Mouse (Mus musculus) kidney, embryonic 14.5 days (tissue): Measurements from ENCODE around the gene Clybl. TPM values are rescaled to one million over a fixed set of nuclear protein-coding genes. Genes with fewer than 3 reads are reported as not detected.

Experiments used
- ATAC-seq: fragments of 200-750 bp; cut with Nextera tagmentation; 2 replicates; pipeline ENCODE4 v1.8.0; 2017; ENCODE audit warnings: moderate number of reproducible peaks, mild to moderate bottlenecking, moderate TSS enrichment, moderate library complexity; ENCODE audit not compliant: low FRiP score, low TSS enrichment
- H3K27ac ChIP-seq: fragments of 300-500 bp; sonication (generic); 2 replicates; pipeline ENCODE4 v1.5.1; 2014; ENCODE audit warnings: low read depth, mild to moderate bottlenecking, low read length, moderate library complexity, mixed read lengths
- H3K27me3 ChIP-seq: fragments of 300-500 bp; sonication (generic); 2 replicates; pipeline ENCODE4 v1.6.1; 2014; ENCODE audit warnings: mild to moderate bottlenecking, low read length; ENCODE audit not compliant: control insufficient read depth, insufficient read depth
- H3K36me3 ChIP-seq: fragments of 300-500 bp; sonication (generic); 2 replicates; pipeline ENCODE4 v1.6.1; 2014; ENCODE audit warnings: low read length, mixed read lengths; ENCODE audit not compliant: control insufficient read depth, insufficient read depth
- H3K4me1 ChIP-seq: fragments of 300-500 bp; sonication (generic); 2 replicates; pipeline ENCODE4 v1.6.1; 2014; ENCODE audit warnings: low read length, mixed read lengths; ENCODE audit not compliant: control insufficient read depth, insufficient read depth
- H3K4me2 ChIP-seq: fragments of 300-500 bp; sonication (generic); replicated peaks from 2 replicates; pipeline ENCODE4 v1.6.1; 2014; ENCODE audit warnings: low read depth, mild to moderate bottlenecking, low read length
- H3K4me3 ChIP-seq: fragments of 300-500 bp; sonication (generic); 2 replicates; pipeline ENCODE4 v1.5.1; 2014; ENCODE audit warnings: mild to moderate bottlenecking, low read length
- H3K9ac ChIP-seq: fragments of 300-500 bp; sonication (generic); 2 replicates; pipeline ENCODE4 v1.6.1; 2014; ENCODE audit warnings: low read depth, mild to moderate bottlenecking, low read length, moderate library complexity
- H3K9me3 ChIP-seq: fragments of 300-500 bp; sonication (generic); 2 replicates; pipeline ENCODE4 v1.6.1; 2016; ENCODE audit warnings: low read length; ENCODE audit not compliant: control insufficient read depth
- WGBS: fragments of 180-500 bp; shearing (Covaris S2); extraction: QIAGEN DNeasy Blood & Tissue Kit; methylation state at CpG from one replicate; pipeline ENCODE4 v1.1.7; 2014; 5-methylcytosine and 5-hydroxymethylcytosine counted together
- polyA plus RNA-seq: library from polyadenylated mRNA; unstranded; fragments of >200 nt; fragmentation: Nextera tagmentation; extraction: Ambion mirVana; gene quantifications from 2 replicates; pipeline ENCODE4 v1.2.1, GENCODE M21; 2014

Gene Clybl
- polyA plus RNA-seq, 1 experiment from 2014 or later, result 30.3 TPM

DNA sequence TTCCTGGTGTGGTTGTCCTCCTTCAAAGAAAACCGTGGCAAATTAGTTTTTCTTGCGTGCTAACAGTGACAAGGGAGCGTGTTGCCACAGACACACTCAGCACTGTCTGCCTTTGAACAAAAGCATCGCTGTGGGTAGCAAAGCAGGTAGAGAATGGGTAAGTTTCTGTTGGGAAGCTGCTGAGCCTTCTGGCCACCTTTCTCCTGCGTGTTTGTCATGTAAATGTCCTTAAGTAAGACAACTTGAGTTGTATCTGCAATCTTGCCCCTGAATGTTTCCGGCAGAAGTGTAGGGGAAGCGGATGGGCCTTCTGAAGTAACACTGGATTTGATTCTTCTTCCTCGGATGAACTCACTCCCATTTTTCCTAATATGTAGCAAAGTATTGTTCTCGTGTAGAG is 148.6 kb downstream of the Clybl start:
- no peaks in the 10 kb centered on the region for H3K9me3 ChIP-seq
- 76% methylated on average over 9 of the region's 9 CpGs for WGBS

DNA sequence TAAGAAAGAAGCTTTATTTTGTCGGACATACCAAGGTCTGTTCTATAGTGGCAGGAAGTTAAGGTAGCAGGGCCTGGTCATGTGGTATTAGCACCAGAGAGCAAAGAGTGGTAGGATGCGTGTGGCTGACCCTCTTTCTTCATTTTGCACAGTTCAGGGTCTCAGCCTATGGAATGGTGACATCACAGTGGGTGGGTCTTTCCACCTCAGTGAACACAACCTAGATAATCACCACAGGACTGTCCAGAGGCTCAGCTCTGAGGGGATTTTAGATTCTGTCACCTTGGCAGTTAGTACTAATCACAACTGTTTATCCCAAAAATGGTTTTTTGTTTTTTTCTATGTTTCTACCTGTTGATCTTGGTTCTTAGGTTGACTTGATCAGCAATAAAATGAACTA is 149.2 kb downstream of the Clybl start:
- Histone ChIP-seq H3K27me3 (no peaks in the 10 kb centered on the region), H3K27ac (no peak overlapping the region), H3K4me1 (no peaks in the 10 kb centered on the region), H3K4me2 (no peak overlapping the region), H3K36me3 (no peaks in the 10 kb centered on the region), H3K9ac (no peak overlapping the region), H3K4me3 (no peak overlapping the region), H3K9me3 (no peaks in the 10 kb centered on the region)
- ATAC-seq, result no peak
- WGBS, result 92% methylated on average over 2 of the region's 2 CpGs

More for the DNA sequence above, 148.6 kb downstream of the Clybl start:
- no peak overlapping the region for H3K9ac ChIP-seq
- H3K4me2 ChIP-seq, result no peak overlapping the region
- H3K27me3 ChIP-seq, result no peaks in the 10 kb centered on the region
- no peak overlapping the region for H3K27ac ChIP-seq
- no peaks in the 10 kb centered on the region for H3K36me3 ChIP-seq
- no peak overlapping the region for H3K4me3 ChIP-seq
- ATAC-seq, result no peak
- no peaks in the 10 kb centered on the region for H3K4me1 ChIP-seq

DNA sequence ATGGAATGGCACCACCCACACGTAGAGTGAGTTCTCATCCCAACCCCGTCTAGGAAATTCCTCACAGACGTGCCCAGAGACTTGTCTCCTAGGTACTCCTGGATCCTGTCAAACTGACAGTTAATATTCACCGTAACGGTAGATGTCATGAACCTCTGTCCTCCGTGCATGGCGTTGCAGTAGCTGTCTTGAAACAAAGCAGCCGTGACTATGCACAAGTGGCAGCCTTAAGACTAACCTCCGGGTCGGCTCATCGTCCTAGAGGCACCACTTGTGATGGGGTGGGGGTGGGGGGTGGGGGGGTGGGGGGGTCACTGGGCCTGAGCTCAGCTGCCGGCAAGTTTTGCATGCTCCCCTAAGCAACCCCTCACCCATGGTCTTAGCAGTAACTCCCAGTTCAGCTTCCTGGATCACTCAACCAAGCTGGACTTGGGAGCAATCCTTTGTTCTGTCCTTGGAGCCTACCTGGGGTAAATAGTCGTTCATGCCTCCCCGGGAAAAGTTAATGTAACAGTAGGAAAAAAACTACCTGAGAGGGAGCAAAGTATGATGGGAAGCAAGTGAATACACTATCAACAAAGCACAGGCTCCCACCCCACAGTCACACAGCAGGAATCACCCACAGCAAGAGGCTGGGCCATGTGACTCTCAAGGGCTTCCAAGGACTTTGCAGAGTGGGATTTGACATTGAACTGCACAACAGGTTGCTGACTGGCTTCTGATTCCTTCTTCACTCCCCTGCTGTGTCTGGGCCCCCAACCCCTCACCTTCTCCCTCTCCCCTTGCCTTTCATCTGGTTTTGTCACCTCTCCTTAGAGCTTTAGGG is 150.3 kb downstream of the Clybl start:
- ATAC-seq, result peak; percentile 76
- no peak overlapping the region for H3K27ac ChIP-seq
- H3K27me3 ChIP-seq, result no peaks in the 10 kb centered on the region
- 33% methylated on average over 14 of the region's 14 CpGs for WGBS
- H3K36me3 ChIP-seq, result no peaks in the 10 kb centered on the region
- H3K4me1 ChIP-seq, result no peaks in the 10 kb centered on the region
- H3K9ac ChIP-seq, result no peak overlapping the region
- no peak overlapping the region for H3K4me2 ChIP-seq
- H3K9me3 ChIP-seq, result no peaks in the 10 kb centered on the region
- H3K4me3 ChIP-seq, result no peak overlapping the region

DNA sequence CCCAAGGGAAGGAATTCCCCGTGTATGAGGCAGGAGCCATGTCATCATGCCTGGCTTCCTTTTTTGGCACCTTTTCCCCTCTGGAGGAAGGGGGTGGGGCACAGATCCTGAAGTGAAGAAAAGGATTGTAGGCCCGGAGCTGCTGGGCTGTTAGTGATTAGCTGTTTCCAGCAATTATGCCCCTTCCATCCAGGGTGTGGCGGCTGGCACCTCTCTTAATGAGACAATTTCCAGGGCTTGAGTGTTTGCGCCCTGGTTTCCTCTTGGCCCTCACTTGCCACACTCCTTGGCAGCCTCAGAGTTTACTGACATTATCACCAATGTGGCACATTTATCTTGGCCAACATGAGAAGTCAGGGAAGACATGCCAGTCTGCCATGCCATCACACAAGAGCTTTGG is 155.5 kb downstream of the Clybl start:
- Histone ChIP-seq H3K4me3 (no peak overlapping the region), H3K27ac (no peak overlapping the region), H3K9ac (no peak overlapping the region), H3K4me1 (no peaks in the 10 kb centered on the region), H3K4me2 (no peak overlapping the region), H3K36me3 (no peaks in the 10 kb centered on the region), H3K9me3 (no peaks in the 10 kb centered on the region), H3K27me3 (no peaks in the 10 kb centered on the region)
- ATAC-seq, result no peak
- WGBS, result 17% methylated on average over 4 of the region's 4 CpGs

DNA sequence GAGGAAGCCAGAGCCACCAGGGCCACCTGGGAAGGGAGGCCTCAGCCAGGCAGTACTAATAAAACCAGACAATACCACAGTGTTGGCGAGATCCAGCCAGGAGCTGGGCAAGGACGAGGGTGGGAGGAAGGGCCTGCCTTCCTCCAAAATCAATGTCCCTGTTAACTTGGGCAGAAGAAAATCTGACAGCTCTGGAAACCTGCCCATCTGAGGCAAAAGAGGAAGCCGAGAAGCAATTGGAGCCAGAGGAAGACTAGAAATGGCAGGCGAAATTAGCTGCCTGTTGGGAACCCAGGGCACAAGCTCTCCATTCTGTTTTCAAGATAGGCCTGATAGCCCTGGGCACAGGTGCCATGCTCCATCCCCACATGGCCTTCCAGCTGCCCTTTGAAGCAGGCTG is 157.3 kb downstream of the Clybl start:
- no peaks in the 10 kb centered on the region for H3K9me3 ChIP-seq
- no peak overlapping the region for H3K27ac ChIP-seq
- no peak overlapping the region for H3K4me3 ChIP-seq
- no peaks in the 10 kb centered on the region for H3K4me1 ChIP-seq
- ATAC-seq, result no peak
- WGBS, result 90% methylated on average over 4 of the region's 4 CpGs
- H3K27me3 ChIP-seq, result no peaks in the 10 kb centered on the region
- H3K36me3 ChIP-seq, result no peaks in the 10 kb centered on the region
- H3K4me2 ChIP-seq, result no peak overlapping the region
- no peak overlapping the region for H3K9ac ChIP-seq

DNA sequence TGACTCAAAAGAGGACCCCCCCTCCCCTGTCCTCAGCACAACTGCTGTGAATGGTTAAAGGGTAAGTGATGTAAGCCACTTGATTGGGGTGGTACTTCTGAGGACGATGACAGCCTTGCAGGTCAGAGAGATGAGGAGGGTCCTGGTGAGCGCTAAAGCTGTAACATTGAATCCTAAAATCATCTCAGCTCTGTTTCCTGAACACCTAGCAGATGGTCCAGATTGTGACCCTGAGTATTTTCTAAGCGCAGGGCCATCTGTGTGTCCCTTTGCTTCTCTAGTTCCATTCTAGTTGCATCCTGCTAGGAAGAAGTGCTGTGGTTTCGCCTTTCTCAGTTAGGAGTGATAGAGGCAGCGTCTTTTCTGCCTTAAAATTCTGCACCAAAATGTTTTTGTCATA is 158.6 kb downstream of the Clybl start:
- no peak for ATAC-seq
- Histone ChIP-seq H3K4me2 (no peak overlapping the region), H3K27me3 (no peaks in the 10 kb centered on the region), H3K9me3 (no peaks in the 10 kb centered on the region), H3K4me1 (no peaks in the 10 kb centered on the region), H3K4me3 (no peak overlapping the region), H3K27ac (no peak overlapping the region), H3K9ac (no peak overlapping the region), H3K36me3 (no peaks in the 10 kb centered on the region)
- WGBS, result 92% methylated on average over 5 of the region's 5 CpGs

DNA sequence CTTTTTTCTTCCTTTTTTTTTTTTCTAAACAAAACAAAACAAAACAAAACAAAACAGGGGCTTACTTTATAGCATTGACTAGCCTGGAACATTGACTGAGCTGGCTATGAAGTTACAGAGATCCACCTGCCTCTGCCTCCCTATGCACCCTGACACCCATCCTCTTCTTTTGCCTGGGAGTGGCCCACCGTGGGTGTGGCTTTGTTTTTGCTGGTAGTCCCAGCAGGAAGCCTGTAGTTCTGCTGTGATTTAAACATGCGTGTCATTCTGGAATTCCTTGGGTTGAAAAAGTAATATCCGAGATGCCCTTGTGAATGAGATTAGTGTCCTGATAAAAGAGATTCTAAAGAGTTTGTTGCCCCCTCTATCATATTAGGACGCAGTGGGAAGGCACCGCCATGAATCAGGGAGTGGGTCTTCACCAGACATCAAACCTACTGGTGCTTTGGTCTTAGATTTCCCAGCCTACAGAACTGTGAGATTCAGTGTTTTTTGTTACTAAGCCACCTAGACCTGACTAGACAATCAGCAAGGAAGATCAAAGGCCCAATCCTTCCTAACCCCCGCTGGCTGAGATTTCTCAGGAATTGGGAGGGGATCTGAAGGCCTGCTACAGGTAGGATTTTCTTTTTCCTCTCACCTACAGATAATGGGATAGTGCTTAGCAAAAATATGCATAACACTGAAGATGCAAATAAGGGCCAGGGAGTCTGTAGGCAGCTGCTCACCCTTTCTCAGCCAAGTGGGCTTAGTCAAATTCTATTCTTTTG is 160.3 kb downstream of the Clybl start:
- Histone ChIP-seq H3K9me3 (no peaks in the 10 kb centered on the region), H3K4me2 (no peak overlapping the region), H3K27me3 (no peaks in the 10 kb centered on the region), H3K4me1 (no peaks in the 10 kb centered on the region), H3K9ac (no peak overlapping the region), H3K4me3 (no peak overlapping the region), H3K27ac (no peak overlapping the region), H3K36me3 (no peaks in the 10 kb centered on the region)
- WGBS, result 39% methylated on average over 6 of the region's 6 CpGs
- no peak for ATAC-seq

DNA sequence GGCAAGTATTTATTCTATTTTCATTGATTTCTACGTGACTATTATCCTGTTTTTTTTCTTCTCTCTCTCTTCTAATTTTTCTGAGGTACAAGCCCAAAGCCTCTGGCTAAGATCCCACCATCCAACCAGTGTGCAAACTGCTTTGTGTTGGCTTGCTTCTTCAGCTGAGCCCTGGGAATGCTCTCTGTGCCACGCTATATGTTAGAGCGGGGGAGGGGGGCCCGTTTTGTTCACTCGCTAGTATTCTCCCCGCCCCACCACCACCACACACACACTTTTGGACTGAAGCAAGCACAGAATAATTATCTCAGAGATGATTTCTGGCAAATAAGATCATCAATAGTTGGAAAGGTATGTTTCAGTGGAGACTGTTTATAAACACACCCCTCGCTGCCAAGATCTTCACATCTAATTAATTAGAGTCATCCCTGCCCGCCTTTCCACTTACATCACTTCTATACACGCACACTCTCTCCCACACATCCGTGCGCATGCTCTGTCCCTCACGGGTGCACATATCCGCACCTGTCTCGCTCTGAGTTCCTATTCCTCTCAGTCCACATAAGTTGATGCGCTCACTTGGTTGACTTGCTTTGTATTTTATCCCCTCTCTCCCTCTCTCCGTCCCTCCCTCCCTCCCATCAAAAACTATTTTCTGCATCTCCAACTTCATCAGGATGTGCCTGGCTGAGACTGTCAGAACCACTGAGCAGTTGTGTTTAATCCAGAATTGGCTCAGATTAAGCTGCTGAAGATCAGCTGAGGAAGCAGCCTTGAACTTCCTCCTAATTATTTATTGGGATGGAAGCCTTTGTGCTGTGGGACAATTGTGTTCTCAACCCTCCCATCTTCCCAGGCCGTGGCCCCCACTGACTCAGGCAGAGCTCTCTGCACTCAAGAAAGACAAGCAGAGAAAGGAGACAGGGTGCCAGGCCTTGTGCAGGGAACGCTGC is 163.0 kb downstream of the Clybl start:
- Histone ChIP-seq H3K27me3 (no peaks in the 10 kb centered on the region), H3K9me3 (no peaks in the 10 kb centered on the region), H3K27ac (no peak overlapping the region), H3K4me2 (no peak overlapping the region), H3K4me3 (no peak overlapping the region), H3K36me3 (no peaks in the 10 kb centered on the region), H3K4me1 (no peaks in the 10 kb centered on the region), H3K9ac (no peak overlapping the region)
- ATAC-seq, result no peak
- WGBS, result 84% methylated on average over 18 of the region's 18 CpGs
